Mouse (Mus musculus): ENCODE results near the gene Itpkc. TPM values are rescaled to one million over a fixed set of nuclear protein-coding genes. Genes with fewer than 3 reads are reported as not detected.

Itpkc gene
- total RNA-seq, 1 experiment = 10.5 TPM

DNA sequence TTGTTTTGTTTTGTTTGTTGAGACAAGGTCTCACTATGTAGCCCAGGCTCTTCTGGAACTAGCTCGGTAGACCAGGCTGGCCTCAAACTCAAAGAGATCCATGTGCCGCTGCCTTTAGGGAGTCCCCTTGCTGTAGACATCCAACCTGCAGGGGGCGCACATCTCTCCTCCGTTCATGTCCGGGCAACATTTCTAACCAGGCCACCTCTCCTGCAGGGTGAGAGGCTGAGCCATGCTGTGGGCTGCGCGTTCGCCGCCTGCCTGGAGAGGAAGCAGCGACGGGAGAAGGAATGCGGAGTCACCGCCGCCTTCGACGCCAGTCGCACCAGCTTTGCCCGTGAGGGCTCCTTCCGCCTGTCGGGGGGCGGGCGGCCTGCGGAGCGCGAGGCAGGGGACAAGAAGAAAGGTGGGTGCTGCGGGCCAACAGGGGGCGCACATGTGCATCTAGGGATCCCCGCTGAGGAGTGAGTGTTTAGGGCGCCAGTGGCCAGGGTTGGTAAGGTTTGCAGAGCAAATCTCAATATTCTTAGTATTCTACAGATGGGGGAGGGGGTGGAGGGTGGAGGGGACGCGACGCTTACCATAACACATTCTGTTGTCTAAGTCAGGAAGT, 45.4 kb upstream of the Itpkc start:
- Histone ChIP-seq H3K36me3 (ENCODE audit: control insufficient read depth, insufficient read depth, low read length, poor library complexity, severe bottlenecking) (peaks cover 31% of the 10 kb centered on the region; the same call in 1 of the 2 replicates), H3K9ac (ENCODE audit: insufficient read depth, low read depth, low read length, poor library complexity, severe bottlenecking) (peak overlapping the region; percentile 58; the same call in 1 of the 2 replicates), H3K4me1 (ENCODE audit: control insufficient read depth in 2 of 2, insufficient read depth in 2 of 2, low read length in 2 of 2, poor library complexity in 1 of 2) (peaks cover 0 to 12% of the 10 kb centered on the region in 2 experiments; a peak in 2 of 4 replicates), H3K27ac (ENCODE audit: insufficient read depth, low read depth, low read length, poor library complexity, severe bottlenecking) (peak overlapping the region; percentile 30), H3K4me3 (ENCODE audit: insufficient read depth in 1 of 2, low read depth in 1 of 2, low read length in 2 of 2, poor library complexity in 1 of 2, severe bottlenecking in 1 of 2) (peak overlapping the region; percentile 4 to 63), H3K9me3 (ENCODE audit: control insufficient read depth, insufficient read depth, low read depth, low read length) (no peaks in the 10 kb centered on the region)
- peak; percentile 93 for DNase-seq (ENCODE audit: low read depth, low spot score)
- in situ Hi-C loops (cut with MboI; ENCODE audit: low sequenced_read_pairs in 2 of 2, unreplicated experiment in 2 of 2) = no loop called here
- no peak for TF ChIP-seq MAFK (IDR thresholded peaks at IDR 0.05; ENCODE audit: insufficient read depth, low read depth, low read length)
- 0 out of 2 replicates have a peak, but pooled peaks have one; percentile 18 for TF ChIP-seq HCFC1 (IDR thresholded peaks at IDR 0.05; ENCODE audit: borderline replicate concordance, insufficient read depth, low read length)
- TF ChIP-seq ZNF384 (IDR thresholded peaks at IDR 0.05; ENCODE audit: low read depth, low read length) = no peak
- TF ChIP-seq ZC3H11A (IDR thresholded peaks at IDR 0.05; ENCODE audit: borderline replicate concordance, low read depth, low read length) = 0 out of 2 replicates have a peak, but pooled peaks have one; percentile 0
- TF ChIP-seq CHD2 (IDR thresholded peaks at IDR 0.05; ENCODE audit: low read depth, low read length) = no peak

DNA sequence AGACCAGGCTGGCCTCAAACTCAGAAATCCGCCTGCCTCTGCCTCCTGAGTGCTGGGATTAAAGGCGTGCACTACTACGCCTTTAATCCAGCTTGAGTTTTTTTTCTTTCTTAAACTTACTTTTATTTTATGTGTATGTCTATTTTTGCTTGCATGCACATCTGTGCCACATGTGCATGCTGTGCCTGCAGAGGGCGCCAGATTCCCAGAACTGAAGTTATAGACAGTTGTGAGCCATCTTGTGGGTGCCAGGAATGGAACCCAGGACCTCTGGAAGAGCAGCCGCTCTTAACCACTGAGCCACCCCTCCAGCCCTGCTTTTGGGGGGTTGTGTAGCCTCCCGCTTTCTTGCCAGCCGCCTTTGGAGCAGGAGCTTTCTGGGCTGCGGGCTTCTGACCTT, 43.0 kb upstream of the Itpkc start:
- no peak for DNase-seq (ENCODE audit: low read depth, low spot score)
- TF ChIP-seq MAFK (IDR thresholded peaks at IDR 0.05; ENCODE audit: insufficient read depth, low read depth, low read length) = no peak
- no peak for TF ChIP-seq CHD2 (IDR thresholded peaks at IDR 0.05; ENCODE audit: low read depth, low read length)
- Histone ChIP-seq H3K9ac (ENCODE audit: insufficient read depth, low read depth, low read length, poor library complexity, severe bottlenecking) (no peak overlapping the region), H3K27ac (ENCODE audit: insufficient read depth, low read depth, low read length, poor library complexity, severe bottlenecking) (no peak overlapping the region), H3K4me1 (ENCODE audit: control insufficient read depth in 2 of 2, insufficient read depth in 2 of 2, low read length in 2 of 2, poor library complexity in 1 of 2) (peaks cover 0 to 9% of the 10 kb centered on the region in 2 experiments; a peak in 2 of 4 replicates), H3K4me3 (ENCODE audit: insufficient read depth in 1 of 2, low read depth in 1 of 2, low read length in 2 of 2, poor library complexity in 1 of 2, severe bottlenecking in 1 of 2) (no peak overlapping the region), H3K36me3 (ENCODE audit: control insufficient read depth, insufficient read depth, low read length, poor library complexity, severe bottlenecking) (peaks cover 16% of the 10 kb centered on the region; the same call in 1 of the 2 replicates), H3K9me3 (ENCODE audit: control insufficient read depth, insufficient read depth, low read depth, low read length) (no peaks in the 10 kb centered on the region)
- in situ Hi-C loops (cut with MboI; ENCODE audit: low sequenced_read_pairs in 2 of 2, unreplicated experiment in 2 of 2) = no loop called here

DNA sequence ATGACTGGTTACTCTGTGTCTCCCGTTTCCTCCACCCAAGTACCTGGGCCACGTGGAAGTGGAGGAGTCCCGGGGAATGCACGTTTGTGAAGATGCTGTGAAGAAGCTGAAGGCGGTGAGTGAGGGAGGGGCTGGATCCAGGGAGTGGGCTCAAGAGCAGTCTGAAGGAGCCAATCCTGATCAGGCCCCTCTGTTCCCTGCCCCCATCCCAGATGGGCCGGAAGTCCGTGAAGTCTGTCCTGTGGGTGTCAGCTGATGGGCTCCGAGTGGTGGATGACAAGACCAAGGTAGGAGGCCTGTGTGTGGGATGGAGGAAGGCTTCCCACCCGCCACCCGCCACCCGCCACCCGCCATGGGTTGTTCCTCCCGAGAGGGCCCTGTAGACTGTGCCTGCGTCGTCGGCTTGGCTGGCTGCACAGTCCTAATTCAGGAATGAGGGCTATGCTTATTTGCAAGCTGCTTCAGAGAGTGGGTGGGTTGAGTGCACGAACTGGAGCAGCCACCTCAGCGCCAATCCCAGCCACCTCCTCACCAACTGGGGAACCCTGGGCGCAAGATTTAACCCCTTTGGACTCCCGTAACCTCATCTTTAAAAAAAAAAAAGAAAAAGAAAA, 38.2 kb upstream of the Itpkc start:
- Histone ChIP-seq H3K4me3 (ENCODE audit: insufficient read depth in 1 of 2, low read depth in 1 of 2, low read length in 2 of 2, poor library complexity in 1 of 2, severe bottlenecking in 1 of 2) (peak overlapping the region; percentile 30 to 65; a peak in 3 of 4 replicates), H3K9me3 (ENCODE audit: control insufficient read depth, insufficient read depth, low read depth, low read length) (no peaks in the 10 kb centered on the region), H3K27ac (ENCODE audit: insufficient read depth, low read depth, low read length, poor library complexity, severe bottlenecking) (no peak overlapping the region), H3K36me3 (ENCODE audit: control insufficient read depth, insufficient read depth, low read length, poor library complexity, severe bottlenecking) (peaks cover 14% of the 10 kb centered on the region; the same call in 1 of the 2 replicates), H3K9ac (ENCODE audit: insufficient read depth, low read depth, low read length, poor library complexity, severe bottlenecking) (peak overlapping the region; percentile 62), H3K4me1 (ENCODE audit: control insufficient read depth in 2 of 2, insufficient read depth in 2 of 2, low read length in 2 of 2, poor library complexity in 1 of 2) (peaks cover 0 to 14% of the 10 kb centered on the region in 2 experiments; a peak in 1 of 4 replicates)
- TF ChIP-seq ZNF384 (IDR thresholded peaks at IDR 0.05; ENCODE audit: low read depth, low read length) = no peak
- TF ChIP-seq MAFK (IDR thresholded peaks at IDR 0.05; ENCODE audit: insufficient read depth, low read depth, low read length) = no peak
- DNase-seq (ENCODE audit: low read depth, low spot score) = no peak
- in situ Hi-C loops (cut with MboI; ENCODE audit: low sequenced_read_pairs in 2 of 2, unreplicated experiment in 2 of 2) = no loop called here

DNA sequence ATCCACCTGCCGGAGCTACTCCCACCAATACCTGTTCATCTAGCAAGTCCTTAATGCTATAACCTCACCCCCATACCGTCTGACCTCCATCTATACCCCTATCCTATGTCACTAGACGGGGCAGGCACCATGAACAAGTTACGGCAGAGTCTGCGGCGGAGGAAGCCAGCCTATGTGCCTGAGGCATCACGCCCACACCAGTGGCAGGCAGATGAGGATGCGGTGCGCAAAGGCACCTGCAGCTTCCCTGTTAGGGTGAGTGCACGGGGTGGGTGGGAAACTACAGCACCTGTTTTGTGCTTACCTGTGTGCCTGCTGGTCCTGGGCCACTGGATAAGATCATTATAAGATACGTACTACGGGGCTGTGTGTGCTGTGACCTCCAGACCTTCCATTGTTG, 36.3 kb upstream of the Itpkc start:
- Histone ChIP-seq H3K36me3 (ENCODE audit: control insufficient read depth, insufficient read depth, low read length, poor library complexity, severe bottlenecking) (peaks cover 10% of the 10 kb centered on the region; the same call in 1 of the 2 replicates), H3K27ac (ENCODE audit: insufficient read depth, low read depth, low read length, poor library complexity, severe bottlenecking) (no peak overlapping the region), H3K9ac (ENCODE audit: insufficient read depth, low read depth, low read length, poor library complexity, severe bottlenecking) (no peak overlapping the region), H3K9me3 (ENCODE audit: control insufficient read depth, insufficient read depth, low read depth, low read length) (no peaks in the 10 kb centered on the region), H3K4me1 (ENCODE audit: control insufficient read depth in 2 of 2, insufficient read depth in 2 of 2, low read length in 2 of 2, poor library complexity in 1 of 2) (peaks cover 2 to 16% of the 10 kb centered on the region in 2 experiments; a peak in 2 of 4 replicates), H3K4me3 (ENCODE audit: insufficient read depth in 1 of 2, low read depth in 1 of 2, low read length in 2 of 2, poor library complexity in 1 of 2, severe bottlenecking in 1 of 2) (no peak overlapping the region)
- in situ Hi-C loops (cut with MboI; ENCODE audit: low sequenced_read_pairs in 2 of 2, unreplicated experiment in 2 of 2) = no loop called here
- no peak for DNase-seq (ENCODE audit: low read depth, low spot score)
- TF ChIP-seq ZC3H11A (IDR thresholded peaks at IDR 0.05; ENCODE audit: borderline replicate concordance, low read depth, low read length) (no peak), MAFK (IDR thresholded peaks at IDR 0.05; ENCODE audit: insufficient read depth, low read depth, low read length) (no peak), ZNF384 (IDR thresholded peaks at IDR 0.05; ENCODE audit: low read depth, low read length) (no peak), CHD2 (IDR thresholded peaks at IDR 0.05; ENCODE audit: low read depth, low read length) (no peak), HCFC1 (IDR thresholded peaks at IDR 0.05; ENCODE audit: borderline replicate concordance, insufficient read depth, low read length) (no peak)
